Mouse (Mus musculus) layer of hippocampus, postnatal 10 days (tissue): Measurements from ENCODE around the gene Gm19965. TPM values are rescaled to one million over a fixed set of nuclear protein-coding genes. Genes with fewer than 3 reads are reported as not detected.

Source experiments
- DNase-seq, 2 experiments: peaks; one replicate each; pipeline ENCODE4 v3.0.0; 2021; ENCODE audit warnings: low spot score in 2 of 2
- long read RNA-seq: library from polyadenylated mRNA; stranded (forward); transcript quantifications from one replicate; pipeline ENCODE4 v2.0.0, GENCODE M21; 2023
- total RNA-seq, 2 experiments: library from RNA; stranded (reverse); gene quantifications; 2 replicates each; pipeline ENCODE4 v1.2.3; 2021

Gene Gm19965
- total RNA-seq: not detected
- long read RNA-seq: 0 reads

DNA sequence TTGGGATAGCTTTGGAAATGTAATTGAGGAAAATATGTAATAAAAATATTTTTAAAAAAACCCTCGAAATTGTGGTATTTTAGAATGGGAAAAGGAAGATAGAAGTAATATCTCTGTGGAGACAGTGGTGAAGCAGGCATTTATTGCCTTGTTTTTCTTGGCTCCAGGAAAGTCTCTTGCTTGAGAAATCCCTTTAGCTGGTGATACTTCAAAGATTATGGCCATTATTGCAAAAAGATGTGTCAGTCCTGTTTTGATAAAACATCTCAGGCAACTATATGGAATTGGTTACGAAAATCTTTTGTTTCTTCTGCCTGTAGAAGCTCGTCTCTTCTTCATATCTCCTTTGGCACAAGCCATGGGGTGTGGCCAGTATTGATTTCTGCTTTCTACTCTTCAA, at the start of gene Gm19965:
Gene Gm19965, plus strand, starts transcription at position 301 of the 400 bp plus-strand sequence.
- no peak for DNase-seq

DNA sequence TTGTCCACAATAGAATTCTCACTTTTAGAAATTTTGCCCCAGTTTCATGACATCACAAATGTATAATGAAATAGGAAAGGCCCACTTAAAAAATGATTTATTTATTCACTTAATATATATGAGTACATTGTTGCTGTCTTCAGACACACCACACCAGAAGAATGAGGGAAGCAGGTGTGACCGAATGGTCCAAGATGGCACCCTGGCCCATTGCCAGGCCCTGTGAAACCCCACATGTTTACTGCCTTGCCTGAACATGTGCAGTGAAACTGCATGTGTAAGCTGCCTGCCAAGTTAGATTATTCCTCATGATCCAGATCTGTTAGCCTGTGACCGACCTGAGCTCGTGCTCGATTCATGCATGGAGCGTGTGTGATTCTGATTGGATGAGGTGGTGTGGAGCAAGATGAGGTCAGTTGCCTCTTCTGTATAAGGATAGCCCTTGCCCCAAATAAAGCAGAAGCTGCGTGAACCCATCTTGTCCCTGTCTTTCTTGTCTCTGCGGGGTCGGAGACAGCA, 20.3 kb upstream of the Gm19965 start:
- DNase-seq: no peak
